Comparison of ENCODE assay signal across 19 mouse cellular contexts in genomic region chr19:28258907-28259675, GRCm38 (mm10).
DNase-seq lines count a peak whose midpoint lies in the region; ATAC-seq lines count a peak whose summit lies in the region.
"Had no signal": no experiment of that assay in that cellular context is flagged by ENCODE, and none has a peak within 500 bp of the region (broad histone marks: within the 10 kb centered on the region; RNA-seq: fewer than 3 reads in every experiment).

No protein-coding gene starts in this region.

- no peak overlapping the region for H3K9ac ChIP-seq in midbrain, embryonic 15.5 days
- no peak overlapping the region for H3K9ac ChIP-seq in midbrain, embryonic 16.5 days (ENCODE audit: low read depth, low read length)
- no peak overlapping the region for H3K9ac ChIP-seq in embryonic facial prominence, embryonic 12.5 days
- H3K9ac ChIP-seq: liver, embryonic 14.5 days had no signal

- DNase-seq in limb, embryonic 10.5 days (ENCODE audit: low spot score) = peak; percentile 44
- no peak for DNase-seq in left cerebral cortex, adult 18-20 months (ENCODE audit: low spot score in 2 of 2)
- DNase-seq in layer of hippocampus, postnatal 36 days = no peak
- no peak for DNase-seq in yolk sac, embryonic 10.5 days (ENCODE audit: low spot score)
- DNase-seq: adrenal gland, postnatal 14 days; cerebellum, adult 9-10 months; gastrocnemius, postnatal 14 days; right cerebral cortex, postnatal 4 days; thymus, adult 18-20 months had no signal

- H3K27me3 ChIP-seq in midbrain, embryonic 15.5 days (replicated peaks) = no peaks in the 10 kb centered on the region
- no peaks in the 10 kb centered on the region for H3K27me3 ChIP-seq in midbrain, embryonic 16.5 days (ENCODE audit: control insufficient read depth, insufficient read depth, low read depth, low read length)
- H3K27me3 ChIP-seq in embryonic facial prominence, embryonic 12.5 days = no peaks in the 10 kb centered on the region
- H3K27me3 ChIP-seq in limb, embryonic 10.5 days (ENCODE audit: low read depth, poor library complexity, severe bottlenecking) = peaks cover 16% of the 10 kb centered on the region; the same call in 1 of the 2 replicates
- H3K27me3 ChIP-seq: CH12.LX; megakaryocyte, embryonic 14.5 days had no signal

- no peaks in the 10 kb centered on the region for H3K36me3 ChIP-seq in midbrain, embryonic 15.5 days (replicated peaks)
- H3K36me3 ChIP-seq in midbrain, embryonic 16.5 days (ENCODE audit: control insufficient read depth, insufficient read depth, low read length) = no peaks in the 10 kb centered on the region
- H3K36me3 ChIP-seq in embryonic facial prominence, embryonic 12.5 days = no peaks in the 10 kb centered on the region
- no peaks in the 10 kb centered on the region for H3K36me3 ChIP-seq in limb, embryonic 10.5 days
- H3K36me3 ChIP-seq: heart, embryonic 10.5 days had no signal

- no peaks in the 10 kb centered on the region for H3K4me1 ChIP-seq in midbrain, embryonic 15.5 days
- no peaks in the 10 kb centered on the region for H3K4me1 ChIP-seq in midbrain, embryonic 16.5 days (ENCODE audit: control insufficient read depth, insufficient read depth, low read length)
- H3K4me1 ChIP-seq in embryonic facial prominence, embryonic 12.5 days = peaks cover 4% of the 10 kb centered on the region; the same call in 1 of the 2 replicates
- peaks cover 34% of the 10 kb centered on the region for H3K4me1 ChIP-seq in limb, embryonic 10.5 days
- H3K4me1 ChIP-seq: heart, embryonic 10.5 days; megakaryocyte, embryonic 14.5 days had no signal

- no peak overlapping the region for H3K4me2 ChIP-seq in midbrain, embryonic 15.5 days
- H3K4me2 ChIP-seq in midbrain, embryonic 16.5 days (ENCODE audit: low read length) = no peak overlapping the region
- H3K4me2 ChIP-seq in embryonic facial prominence, embryonic 12.5 days (replicated peaks) = no peak overlapping the region

- ATAC-seq in midbrain, embryonic 15.5 days (replicated peaks) = no peak
- no peak for ATAC-seq in midbrain, embryonic 16.5 days
- no peak for ATAC-seq in embryonic facial prominence, embryonic 12.5 days (ENCODE audit: insufficient number of reproducible peaks, insufficient read depth, low FRiP score, low TSS enrichment)
- ATAC-seq: inflammation-experienced regulatory T-cells, adult 6 months; lung, postnatal 0 days had no signal

- 0 out of 2 replicates have a peak overlapping the region, but pooled peaks have one; percentile 20 for H3K27ac ChIP-seq in midbrain, embryonic 15.5 days
- H3K27ac ChIP-seq in midbrain, embryonic 16.5 days (ENCODE audit: low read length) = no peak overlapping the region
- H3K27ac ChIP-seq in embryonic facial prominence, embryonic 12.5 days = 0 out of 2 replicates have a peak overlapping the region, but pooled peaks have one; percentile 57
- H3K27ac ChIP-seq in limb, embryonic 10.5 days = peak overlapping the region; percentile 57; the same call in 1 of the 2 replicates
- H3K27ac ChIP-seq: heart, embryonic 10.5 days; liver, embryonic 14.5 days had no signal

- WGBS in midbrain, embryonic 15.5 days = 74% methylated on average over 18 of the region's 18 CpGs
- WGBS in midbrain, embryonic 16.5 days = 81% methylated on average over 18 of the region's 18 CpGs
- 53% methylated on average over 18 of the region's 18 CpGs for WGBS in embryonic facial prominence, embryonic 12.5 days
- WGBS in limb, embryonic 10.5 days = 62% methylated on average over 18 of the region's 18 CpGs

- no peak overlapping the region for H3K4me3 ChIP-seq in midbrain, embryonic 15.5 days
- H3K4me3 ChIP-seq in midbrain, embryonic 16.5 days (ENCODE audit: low read depth, low read length) = no peak overlapping the region
- H3K4me3 ChIP-seq in embryonic facial prominence, embryonic 12.5 days = no peak overlapping the region
- no peak overlapping the region for H3K4me3 ChIP-seq in limb, embryonic 10.5 days
- H3K4me3 ChIP-seq: erythroblast, embryonic 14.5 days; heart, embryonic 10.5 days; megakaryocyte, embryonic 14.5 days had no signal

- H3K9me3 ChIP-seq in midbrain, embryonic 15.5 days = no peaks in the 10 kb centered on the region
- H3K9me3 ChIP-seq in midbrain, embryonic 16.5 days (replicated peaks; ENCODE audit: control insufficient read depth, low read length, poor library complexity, severe bottlenecking) = no peaks in the 10 kb centered on the region
- no peaks in the 10 kb centered on the region for H3K9me3 ChIP-seq in embryonic facial prominence, embryonic 12.5 days
- no peaks in the 10 kb centered on the region for H3K9me3 ChIP-seq in limb, embryonic 10.5 days (replicated peaks)
- H3K9me3 ChIP-seq: heart, embryonic 10.5 days had no signal
